Mouse (Mus musculus) spleen, adult 12 weeks (tissue): Measurements from ENCODE around the gene Spata13.

Experiments
- DNase-seq: peaks from one replicate; pipeline ENCODE4 v3.0.0; 2022; ENCODE audit warnings: low spot score

Spata13 gene

DNA sequence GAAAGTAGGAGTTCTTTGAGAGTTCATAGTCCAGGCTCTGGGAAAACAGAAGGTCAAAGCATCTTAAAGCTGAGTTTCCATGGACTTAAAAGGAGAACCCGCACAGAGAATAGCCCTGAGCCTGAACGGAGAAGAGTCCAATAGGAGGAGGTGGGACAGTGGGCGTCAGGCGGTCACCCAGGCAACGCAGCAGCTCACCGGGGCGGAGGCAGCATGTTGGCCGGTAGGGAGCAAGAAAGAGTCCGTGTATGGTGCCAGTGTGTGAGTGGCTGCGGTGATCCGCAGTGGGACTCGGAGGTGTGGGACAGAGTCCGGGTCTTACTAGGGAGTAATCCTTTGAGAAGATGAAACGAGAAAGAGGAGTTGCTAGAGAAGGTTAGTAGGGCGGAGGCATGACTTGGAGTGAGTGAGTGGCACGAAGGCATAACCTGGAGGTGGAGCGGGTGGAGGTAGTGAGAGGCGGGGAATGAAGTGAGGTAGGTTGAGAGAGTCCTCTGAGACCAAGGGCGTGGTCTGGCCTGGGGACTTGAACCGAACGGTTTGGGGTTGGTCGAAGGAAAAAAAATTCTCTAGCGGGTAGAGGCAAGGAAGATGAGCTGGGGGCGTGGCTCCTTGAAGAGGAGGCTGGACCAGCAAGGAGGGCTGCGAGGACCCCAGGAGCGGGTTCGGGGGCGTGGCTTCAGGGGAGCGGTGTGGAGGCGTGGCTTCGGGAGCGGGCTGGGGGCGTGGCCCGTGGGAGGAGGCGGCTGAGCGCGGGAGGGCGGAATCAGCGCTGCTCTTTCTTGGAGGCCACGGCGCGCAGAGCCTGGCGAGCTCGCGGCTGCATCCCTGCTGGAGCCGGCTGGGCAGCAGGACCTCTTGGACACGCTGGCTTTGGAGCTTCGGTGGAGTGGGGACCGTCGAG is at the start of gene Spata13:
Spata13 (plus strand) TSS at position 41 of the 904 bp plus-strand sequence.
- DNase-seq = peak; percentile 94

- DNase-seq = no peak
These were observed 46.9 kb upstream of the Spata13 start for GRCm38 (mm10) chr14:60586687-60587453.

DNA sequence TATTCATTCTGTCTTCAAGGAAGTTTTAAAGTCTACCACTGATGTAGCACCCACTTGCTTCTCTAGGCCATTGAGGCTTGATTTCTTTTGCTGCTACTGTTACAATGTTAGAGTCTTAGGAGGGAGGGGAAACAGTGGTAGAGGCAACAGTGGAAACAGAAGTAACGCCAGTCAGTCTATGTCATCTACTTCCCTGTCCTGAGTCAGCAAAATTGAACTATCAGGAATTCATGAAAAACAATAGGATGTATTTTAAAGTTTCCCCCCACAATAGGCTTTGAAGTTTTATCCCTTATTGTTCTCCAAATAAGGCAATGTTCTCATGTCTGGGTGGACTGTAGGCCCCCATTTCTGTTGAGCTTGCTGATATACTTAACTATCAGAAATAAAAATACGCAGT is 44.8 kb upstream of the Spata13 start:
- DNase-seq = no peak

DNA sequence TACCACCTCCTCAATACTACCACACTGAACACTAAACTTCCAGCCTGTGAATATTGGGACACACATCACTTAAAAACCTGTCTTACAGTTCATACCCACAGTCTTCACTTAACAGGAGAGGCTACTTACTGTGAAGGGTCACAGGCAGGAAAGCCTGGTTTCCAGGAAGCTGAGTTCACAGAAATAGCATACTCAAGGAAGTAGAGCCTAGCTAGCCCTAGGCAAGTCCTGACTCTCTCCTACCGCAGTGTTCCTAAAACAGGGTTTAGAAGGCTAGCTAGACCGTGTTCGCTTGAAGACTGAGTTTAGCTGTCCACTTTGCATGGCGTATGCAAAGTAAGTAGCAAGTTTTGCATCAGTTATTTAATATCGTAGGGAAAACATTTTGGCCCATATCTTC is 41.5 kb upstream of the Spata13 start:
- DNase-seq = no peak

DNA sequence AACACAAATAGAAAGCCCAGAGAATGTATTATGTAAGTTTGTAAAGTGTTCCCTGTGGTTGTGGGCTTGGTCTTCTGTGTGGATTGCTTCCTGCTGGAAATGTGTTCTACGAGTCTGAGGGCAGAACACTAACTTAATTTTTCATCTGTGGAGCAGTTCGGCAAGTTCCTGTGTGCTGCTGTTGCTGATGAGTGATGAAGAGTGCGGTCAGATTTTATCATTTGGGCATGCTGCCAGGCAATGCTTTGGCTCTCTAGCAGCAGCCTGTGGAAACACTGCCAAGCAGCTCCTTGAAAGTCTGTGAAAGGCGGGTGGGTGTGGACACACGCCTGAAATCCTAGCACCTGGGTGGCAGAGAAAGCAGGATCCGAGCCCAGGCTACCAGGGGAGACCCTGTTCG is 41.0 kb upstream of the Spata13 start:
- DNase-seq = no peak

GRCm38 (mm10) chr14:60597571-60597970 is 36.2 kb upstream of the Spata13 start:
- no peak for DNase-seq

- no peak for DNase-seq
These were observed 34.8 kb upstream of the Spata13 start for GRCm38 (mm10) chr14:60599044-60599443.

DNA sequence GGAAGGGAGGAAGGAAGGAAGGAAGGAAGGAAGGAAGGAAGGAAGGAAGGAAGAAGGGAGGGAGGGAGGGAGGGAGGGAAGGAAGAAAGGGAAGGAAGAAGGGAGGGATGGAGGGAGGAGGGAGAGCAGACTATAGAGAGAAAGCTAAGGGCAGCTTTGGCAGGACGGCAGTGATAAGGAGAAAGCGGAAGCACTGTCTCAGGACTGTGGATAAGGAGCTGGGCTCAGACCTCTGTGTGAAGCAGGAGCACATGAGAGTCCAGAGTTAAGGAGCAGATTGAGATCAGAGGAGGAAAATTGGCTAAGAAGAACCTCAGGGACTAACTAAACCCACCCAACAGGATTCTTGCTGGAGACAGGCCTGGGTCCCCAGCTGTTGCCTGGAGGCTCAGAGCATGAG is 28.2 kb upstream of the Spata13 start:
- no peak for DNase-seq

DNA sequence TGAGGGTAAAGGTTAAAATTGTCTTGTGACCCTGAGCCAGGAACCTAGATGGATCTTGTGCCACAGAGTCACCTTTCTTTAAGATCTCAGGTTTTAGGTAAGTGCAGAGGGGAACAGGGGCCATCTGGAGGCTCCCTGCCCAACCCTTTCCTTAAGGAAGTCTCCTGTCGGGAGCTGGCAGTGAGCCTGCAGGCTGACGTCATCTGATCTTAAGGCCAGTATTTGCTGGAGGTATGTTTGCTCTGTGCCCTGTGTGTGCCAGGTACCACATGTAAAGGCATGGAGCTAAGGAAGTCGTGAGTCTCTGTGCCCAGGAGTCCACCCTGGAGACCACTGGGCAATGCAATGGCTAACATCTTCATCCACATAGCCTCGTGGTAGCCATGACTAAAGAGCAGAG is 27.6 kb upstream of the Spata13 start:
- DNase-seq = no peak

- DNase-seq = no peak
These were observed 26.1 kb upstream of the Spata13 start for GRCm38 (mm10) chr14:60607743-60608142.

DNA sequence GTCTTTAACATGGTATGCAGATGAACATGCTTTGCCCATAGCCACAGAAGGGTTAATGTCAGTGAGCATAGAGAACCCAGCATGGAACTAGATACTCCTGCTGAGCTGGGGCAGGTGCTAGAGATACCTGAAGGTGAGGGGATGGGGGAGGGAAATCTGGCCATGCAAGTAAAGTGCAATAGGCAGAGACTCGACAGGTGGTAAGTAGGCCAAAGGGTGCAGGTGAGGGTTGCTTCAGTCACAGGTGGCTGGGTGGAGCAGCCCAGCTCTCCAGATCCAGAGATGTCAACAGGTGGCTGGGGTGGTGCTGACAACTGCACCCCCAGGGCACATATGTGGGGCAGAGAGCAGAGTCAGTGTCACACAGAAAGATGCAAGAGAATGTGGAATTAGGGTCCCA is 24.6 kb upstream of the Spata13 start:
- no peak for DNase-seq

- DNase-seq = no peak
These were observed 21.1 kb upstream of the Spata13 start for GRCm38 (mm10) chr14:60612671-60613070.

- DNase-seq = no peak
These were observed 12.7 kb upstream of the Spata13 start for GRCm38 (mm10) chr14:60621076-60621475.

DNA sequence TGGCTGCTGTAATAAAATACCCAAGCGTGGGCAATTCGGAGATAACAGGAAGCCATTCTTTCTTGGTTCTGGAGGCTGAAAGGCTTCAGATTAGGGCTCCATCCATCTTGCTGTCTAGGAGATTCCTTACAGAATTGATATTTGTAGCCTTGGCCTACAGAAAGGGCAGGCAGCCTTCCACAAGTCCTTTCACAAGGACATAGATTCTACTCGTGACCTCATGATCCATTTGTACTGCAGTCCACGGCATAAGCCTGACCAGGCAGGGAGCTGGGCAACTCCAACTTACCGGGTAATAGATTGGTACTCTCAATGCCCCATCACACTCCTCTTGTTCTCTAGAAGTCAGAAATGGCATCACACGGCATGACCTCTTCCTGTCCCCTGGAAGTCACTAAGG is 8.3 kb upstream of the Spata13 start:
- DNase-seq = no peak

DNA sequence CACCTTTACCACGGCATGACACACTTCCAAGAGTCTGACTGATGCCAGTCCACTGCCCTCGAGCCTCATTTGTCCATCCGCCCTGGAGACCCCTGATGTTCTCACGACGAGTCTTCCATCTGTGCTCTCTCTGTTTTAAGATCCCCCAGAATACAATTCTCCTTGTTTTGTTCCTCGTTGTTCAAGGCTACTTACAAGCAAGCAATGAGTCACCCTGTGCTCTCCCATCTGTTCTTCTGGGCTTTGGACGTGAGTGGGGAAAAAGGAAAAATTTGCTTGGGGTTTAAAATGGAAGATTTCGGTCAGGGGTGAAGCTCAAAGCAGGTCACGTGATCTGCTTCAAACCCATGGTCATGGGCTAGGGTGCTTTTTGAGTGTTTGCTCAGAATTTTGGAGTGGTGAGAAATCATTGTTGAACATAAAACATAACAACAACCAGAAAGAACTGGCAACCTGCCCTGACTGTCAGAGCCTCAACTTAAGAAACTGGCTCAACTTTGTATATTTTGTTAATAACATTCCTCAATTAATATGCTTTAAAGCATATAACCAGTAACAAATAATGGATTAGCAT is 3.8 kb upstream of the Spata13 start:
- no peak for DNase-seq

DNA sequence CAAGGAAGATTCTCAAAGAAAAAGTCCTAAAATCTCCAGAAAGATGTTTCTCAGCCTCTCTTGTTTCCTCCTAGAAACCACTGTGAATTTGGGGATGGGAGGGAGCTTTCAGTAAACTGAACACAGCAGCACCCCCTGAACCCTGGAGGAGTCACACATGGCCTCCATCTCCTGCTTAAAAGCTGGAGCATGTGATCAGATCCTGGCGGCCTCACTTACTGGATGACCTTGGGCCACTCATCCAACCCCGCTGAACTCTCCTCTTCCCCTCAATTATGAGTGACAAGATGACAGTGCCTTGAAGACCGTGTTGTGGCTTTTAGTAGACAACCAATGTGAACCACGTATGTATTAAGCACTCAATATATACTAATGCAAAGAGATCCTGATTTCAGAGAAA is 2.8 kb upstream of the Spata13 start:
- DNase-seq = no peak

- DNase-seq = no peak
These were observed 1.3 kb downstream of the Spata13 start for GRCm38 (mm10) chr14:60634877-60635771.

GRCm38 (mm10) chr14:60635911-60636607 is 2.3 kb downstream of the Spata13 start:
- DNase-seq = no peak

DNA sequence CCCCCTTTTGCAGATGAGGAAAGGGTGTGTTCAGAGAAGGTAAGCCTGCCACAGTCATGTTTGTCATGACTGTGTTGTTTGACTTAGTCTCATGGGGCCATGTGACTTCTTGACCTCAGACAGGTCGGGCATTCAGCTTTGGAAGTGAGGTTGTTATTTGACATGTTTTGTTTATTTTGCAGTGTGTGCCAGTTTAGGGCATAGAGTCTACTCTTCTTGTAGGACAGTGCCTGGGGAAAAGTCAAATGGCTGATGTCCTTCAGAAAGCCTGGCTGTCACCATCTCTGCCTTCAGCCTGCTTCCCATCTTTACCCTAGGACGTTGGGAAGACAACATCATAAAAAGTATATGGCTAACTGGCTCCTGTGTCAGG is 2.8 kb downstream of the Spata13 start:
- no peak for DNase-seq

- DNase-seq = no peak
These were observed 3.2 kb downstream of the Spata13 start for GRCm38 (mm10) chr14:60636996-60637395.

DNA sequence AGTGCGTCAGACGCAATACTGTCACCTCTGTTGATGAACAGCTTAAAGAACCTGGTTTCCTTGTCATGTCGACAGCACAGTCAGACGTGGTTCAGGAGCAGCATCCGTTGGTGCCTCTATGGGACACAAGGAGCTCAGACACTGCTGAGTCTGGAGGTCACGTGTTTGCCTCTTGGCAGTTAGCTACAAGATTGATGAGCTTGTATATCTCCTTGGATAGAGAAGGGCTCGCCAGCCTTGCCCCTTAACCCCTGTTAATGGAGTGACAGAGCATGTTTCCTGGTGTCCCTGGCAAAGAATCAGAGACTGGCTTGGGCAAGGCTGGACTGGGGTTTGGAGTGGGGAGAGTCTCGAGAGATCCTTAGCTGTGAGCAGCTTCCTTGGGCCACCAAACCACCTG is 4.4 kb downstream of the Spata13 start:
- no peak for DNase-seq
